Mouse (Mus musculus): ENCODE results near the gene Gpcpd1. TPM values are rescaled to one million over a fixed set of nuclear protein-coding genes. Genes with fewer than 3 reads are reported as not detected.

The Gpcpd1 gene
- 25.8 and 31.9 TPM in 2 replicates for polyA plus RNA-seq (2014; fragmentation: Nextera tagmentation; extraction: Ambion mirVana)

- Histone ChIP-seq H3K9ac (ENCODE audit: low read length) (no peak within 1 kb of the TSS), H3K36me3 (ENCODE audit: control insufficient read depth, insufficient read depth, low read length) (no peaks in the 10 kb centered on the region), H3K4me2 (ENCODE audit: low read depth, severe bottlenecking) (no peak within 1 kb of the TSS), H3K4me1 (ENCODE audit: control insufficient read depth, insufficient read depth, low read length) (no peaks in the 10 kb centered on the region), H3K9me3 (ENCODE audit: control insufficient read depth, low read length) (no peaks in the 10 kb centered on the region), H3K27me3 (ENCODE audit: control insufficient read depth, insufficient read depth, low read length) (no peaks in the 10 kb centered on the region), H3K27ac (replicated peaks; ENCODE audit: low read depth, low read length) (no peak within 1 kb of the TSS), H3K4me3 (ENCODE audit: low read depth, low read length) (no peak within 1 kb of the TSS)
- no peak for DNase-seq (ENCODE audit: low spot score)
- WGBS: 96% methylated on average over 7 of the region's 7 CpGs
- ATAC-seq (ENCODE audit: insufficient number of reproducible peaks, low FRiP score, low TSS enrichment, low read depth): no peak
Measured at GRCm38 (mm10) chr2:132587240-132587779, at the start of gene Gpcpd1. Gene Gpcpd1, minus strand, starts transcription at chr2:132587729.

DNA sequence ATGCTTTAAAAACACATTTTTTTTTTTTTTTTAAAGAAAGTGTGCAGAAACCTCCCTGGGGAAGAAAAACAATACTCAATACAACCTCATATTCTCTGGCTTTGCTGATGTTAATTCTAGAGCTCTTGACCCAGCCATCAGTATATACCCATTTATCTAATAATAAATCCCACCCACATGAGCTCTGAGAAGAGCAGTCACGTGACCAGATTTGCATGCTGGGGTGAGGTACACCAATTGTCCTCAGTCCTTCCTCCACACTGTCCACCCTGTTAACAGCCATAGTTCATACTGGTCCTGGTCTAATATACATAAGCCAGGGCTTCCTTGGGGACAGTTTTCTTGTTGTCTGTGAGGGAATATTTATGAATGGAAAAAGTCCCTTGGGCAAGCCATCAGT is 49.0 kb upstream of the Gpcpd1 start:
- Histone ChIP-seq H3K9ac (ENCODE audit: low read length) (no peak overlapping the region), H3K36me3 (ENCODE audit: control insufficient read depth, insufficient read depth, low read length) (no peaks in the 10 kb centered on the region), H3K27ac (replicated peaks; ENCODE audit: low read depth, low read length) (no peak overlapping the region), H3K9me3 (ENCODE audit: control insufficient read depth, low read length) (no peaks in the 10 kb centered on the region), H3K27me3 (ENCODE audit: control insufficient read depth, insufficient read depth, low read length) (no peaks in the 10 kb centered on the region), H3K4me3 (ENCODE audit: low read depth, low read length) (no peak overlapping the region), H3K4me1 (ENCODE audit: control insufficient read depth, insufficient read depth, low read length) (no peaks in the 10 kb centered on the region), H3K4me2 (ENCODE audit: low read depth, severe bottlenecking) (no peak overlapping the region)
- no peak for ATAC-seq (ENCODE audit: insufficient number of reproducible peaks, low FRiP score, low TSS enrichment, low read depth)
- DNase-seq (ENCODE audit: low spot score): no peak
- WGBS: 84% methylated on average over 1 of the region's 1 CpGs

DNA sequence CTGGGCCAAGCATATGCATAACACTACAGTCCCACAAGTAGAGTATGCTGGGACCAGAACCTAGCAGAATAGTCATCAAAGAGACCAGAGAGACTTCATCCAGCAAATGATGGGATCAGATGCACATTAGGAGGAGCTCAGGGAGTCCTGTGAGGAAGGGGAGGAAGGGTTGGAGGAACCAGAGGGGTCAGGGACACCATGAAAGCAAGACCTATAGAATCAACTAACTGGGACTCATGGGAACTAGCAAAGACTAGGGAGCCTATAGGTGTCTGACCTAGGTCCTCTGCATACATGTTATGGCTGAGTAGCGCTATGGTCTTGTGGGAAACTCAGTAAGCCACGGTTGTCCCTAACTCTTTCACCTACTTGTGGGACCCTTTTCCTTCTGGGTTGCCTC is 41.1 kb upstream of the Gpcpd1 start:
- Histone ChIP-seq H3K9me3 (ENCODE audit: control insufficient read depth, low read length) (no peaks in the 10 kb centered on the region), H3K27ac (replicated peaks; ENCODE audit: low read depth, low read length) (no peak overlapping the region)

DNA sequence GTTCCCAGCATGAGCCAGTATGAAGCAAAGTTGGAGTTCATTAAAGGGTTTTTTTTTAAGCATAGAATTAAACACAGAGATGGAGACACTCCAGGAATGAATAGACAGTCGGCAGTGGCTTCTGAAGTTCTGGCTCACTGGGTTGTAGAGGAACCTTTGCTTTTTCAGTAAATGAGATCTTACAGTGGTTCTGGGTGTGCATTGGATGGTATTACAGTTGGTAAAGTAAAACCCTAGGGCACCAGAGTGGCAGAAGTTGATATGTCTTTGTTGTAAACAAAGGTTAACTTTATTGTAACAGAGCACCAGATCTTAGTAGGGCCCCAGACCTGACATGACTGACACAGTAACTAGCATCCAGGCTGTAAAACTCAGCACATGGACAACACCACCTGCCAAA is 35.6 kb upstream of the Gpcpd1 start:
- Histone ChIP-seq H3K4me1 (ENCODE audit: control insufficient read depth, insufficient read depth, low read length) (no peaks in the 10 kb centered on the region), H3K36me3 (ENCODE audit: control insufficient read depth, insufficient read depth, low read length) (no peaks in the 10 kb centered on the region)
- WGBS: 59% methylated on average over 1 of the region's 1 CpGs

More for the DNA sequence above, 41.1 kb upstream of the Gpcpd1 start:
- 91% methylated on average over 2 of the region's 2 CpGs for WGBS
- ATAC-seq (ENCODE audit: insufficient number of reproducible peaks, low FRiP score, low TSS enrichment, low read depth): no peak
- H3K9ac ChIP-seq (ENCODE audit: low read length): no peak overlapping the region
- no peaks in the 10 kb centered on the region; the same call in 1 of the 2 replicates for H3K4me1 ChIP-seq (ENCODE audit: control insufficient read depth, insufficient read depth, low read length)
- H3K4me3 ChIP-seq (ENCODE audit: low read depth, low read length): no peak overlapping the region
- no peak overlapping the region for H3K4me2 ChIP-seq (ENCODE audit: low read depth, severe bottlenecking)
- no peak for DNase-seq (ENCODE audit: low spot score)
- no peaks in the 10 kb centered on the region for H3K27me3 ChIP-seq (ENCODE audit: control insufficient read depth, insufficient read depth, low read length)
- H3K36me3 ChIP-seq (ENCODE audit: control insufficient read depth, insufficient read depth, low read length): no peaks in the 10 kb centered on the region

GRCm38 (mm10) chr2:132617693-132618092 is 30.2 kb upstream of the Gpcpd1 start:
- WGBS: 75% methylated on average over 3 of the region's 3 CpGs
- H3K4me3 ChIP-seq (ENCODE audit: low read depth, low read length): no peak overlapping the region
- H3K27ac ChIP-seq (replicated peaks; ENCODE audit: low read depth, low read length): no peak overlapping the region
- no peaks in the 10 kb centered on the region for H3K9me3 ChIP-seq (ENCODE audit: control insufficient read depth, low read length)
- ATAC-seq (ENCODE audit: insufficient number of reproducible peaks, low FRiP score, low TSS enrichment, low read depth) (no peak), DNase-seq (ENCODE audit: low spot score) (no peak)
- H3K4me2 ChIP-seq (ENCODE audit: low read depth, severe bottlenecking): no peak overlapping the region
- H3K36me3 ChIP-seq (ENCODE audit: control insufficient read depth, insufficient read depth, low read length): no peaks in the 10 kb centered on the region
- H3K9ac ChIP-seq (ENCODE audit: low read length): no peak overlapping the region
- no peaks in the 10 kb centered on the region for H3K4me1 ChIP-seq (ENCODE audit: control insufficient read depth, insufficient read depth, low read length)
- H3K27me3 ChIP-seq (ENCODE audit: control insufficient read depth, insufficient read depth, low read length): no peaks in the 10 kb centered on the region

More for the DNA sequence above, 35.6 kb upstream of the Gpcpd1 start:
- DNase-seq (ENCODE audit: low spot score) (no peak), ATAC-seq (ENCODE audit: insufficient number of reproducible peaks, low FRiP score, low TSS enrichment, low read depth) (no peak)
- Histone ChIP-seq H3K9me3 (ENCODE audit: control insufficient read depth, low read length) (no peaks in the 10 kb centered on the region), H3K27me3 (ENCODE audit: control insufficient read depth, insufficient read depth, low read length) (no peaks in the 10 kb centered on the region), H3K9ac (ENCODE audit: low read length) (no peak overlapping the region), H3K27ac (replicated peaks; ENCODE audit: low read depth, low read length) (no peak overlapping the region), H3K4me2 (ENCODE audit: low read depth, severe bottlenecking) (no peak overlapping the region), H3K4me3 (ENCODE audit: low read depth, low read length) (no peak overlapping the region)

- no peaks in the 10 kb centered on the region for H3K4me1 ChIP-seq (ENCODE audit: control insufficient read depth, insufficient read depth, low read length)
- H3K4me2 ChIP-seq (ENCODE audit: low read depth, severe bottlenecking): no peak overlapping the region
- no peak overlapping the region for H3K4me3 ChIP-seq (ENCODE audit: low read depth, low read length)
- 75% methylated on average over 5 of the region's 5 CpGs for WGBS
- H3K9ac ChIP-seq (ENCODE audit: low read length): no peak overlapping the region
- no peak overlapping the region for H3K27ac ChIP-seq (replicated peaks; ENCODE audit: low read depth, low read length)
- ATAC-seq (ENCODE audit: insufficient number of reproducible peaks, low FRiP score, low TSS enrichment, low read depth): no peak
- no peaks in the 10 kb centered on the region for H3K9me3 ChIP-seq (ENCODE audit: control insufficient read depth, low read length)
- no peaks in the 10 kb centered on the region for H3K27me3 ChIP-seq (ENCODE audit: control insufficient read depth, insufficient read depth, low read length)
- no peak for DNase-seq (ENCODE audit: low spot score)
- H3K36me3 ChIP-seq (ENCODE audit: control insufficient read depth, insufficient read depth, low read length): no peaks in the 10 kb centered on the region
Measured at GRCm38 (mm10) chr2:132613581-132614188, 26.2 kb upstream of the Gpcpd1 start.

GRCm38 (mm10) chr2:132611551-132612233 is 24.2 kb upstream of the Gpcpd1 start:
- H3K9me3 ChIP-seq (ENCODE audit: control insufficient read depth, low read length): no peaks in the 10 kb centered on the region
- no peak overlapping the region for H3K27ac ChIP-seq (replicated peaks; ENCODE audit: low read depth, low read length)
- 92% methylated on average over 4 of the region's 4 CpGs for WGBS
- ATAC-seq (ENCODE audit: insufficient number of reproducible peaks, low FRiP score, low TSS enrichment, low read depth): no peak
- H3K4me2 ChIP-seq (ENCODE audit: low read depth, severe bottlenecking): no peak overlapping the region
- H3K4me1 ChIP-seq (ENCODE audit: control insufficient read depth, insufficient read depth, low read length): no peaks in the 10 kb centered on the region
- H3K36me3 ChIP-seq (ENCODE audit: control insufficient read depth, insufficient read depth, low read length): no peaks in the 10 kb centered on the region
- H3K27me3 ChIP-seq (ENCODE audit: control insufficient read depth, insufficient read depth, low read length): no peaks in the 10 kb centered on the region
- H3K4me3 ChIP-seq (ENCODE audit: low read depth, low read length): no peak overlapping the region
- H3K9ac ChIP-seq (ENCODE audit: low read length): no peak overlapping the region
- no peak for DNase-seq (ENCODE audit: low spot score)

GRCm38 (mm10) chr2:132607141-132608093 is 19.9 kb upstream of the Gpcpd1 start:
- DNase-seq (ENCODE audit: low spot score) (no peak), ATAC-seq (ENCODE audit: insufficient number of reproducible peaks, low FRiP score, low TSS enrichment, low read depth) (no peak)
- H3K4me2 ChIP-seq (ENCODE audit: low read depth, severe bottlenecking): no peak overlapping the region
- no peaks in the 10 kb centered on the region for H3K27me3 ChIP-seq (ENCODE audit: control insufficient read depth, insufficient read depth, low read length)
- H3K36me3 ChIP-seq (ENCODE audit: control insufficient read depth, insufficient read depth, low read length): no peaks in the 10 kb centered on the region
- no peak overlapping the region for H3K9ac ChIP-seq (ENCODE audit: low read length)
- no peak overlapping the region for H3K27ac ChIP-seq (replicated peaks; ENCODE audit: low read depth, low read length)
- no peaks in the 10 kb centered on the region for H3K9me3 ChIP-seq (ENCODE audit: control insufficient read depth, low read length)
- H3K4me3 ChIP-seq (ENCODE audit: low read depth, low read length): no peak overlapping the region
- 63% methylated on average over 10 of the region's 10 CpGs for WGBS
- H3K4me1 ChIP-seq (ENCODE audit: control insufficient read depth, insufficient read depth, low read length): no peaks in the 10 kb centered on the region

Measured in limb, embryonic 11.5 days (tissue).